Mouse (Mus musculus) kidney, adult 11 months (tissue): ENCODE data around the gene Gpr108.
A peak's percentile ranks its signal among the peaks of the same experiment; 100 is the strongest.

Experiments
- DNase-seq: peaks from one replicate; pipeline ENCODE4 v3.0.0; 2022

The Gpr108 gene

DNA sequence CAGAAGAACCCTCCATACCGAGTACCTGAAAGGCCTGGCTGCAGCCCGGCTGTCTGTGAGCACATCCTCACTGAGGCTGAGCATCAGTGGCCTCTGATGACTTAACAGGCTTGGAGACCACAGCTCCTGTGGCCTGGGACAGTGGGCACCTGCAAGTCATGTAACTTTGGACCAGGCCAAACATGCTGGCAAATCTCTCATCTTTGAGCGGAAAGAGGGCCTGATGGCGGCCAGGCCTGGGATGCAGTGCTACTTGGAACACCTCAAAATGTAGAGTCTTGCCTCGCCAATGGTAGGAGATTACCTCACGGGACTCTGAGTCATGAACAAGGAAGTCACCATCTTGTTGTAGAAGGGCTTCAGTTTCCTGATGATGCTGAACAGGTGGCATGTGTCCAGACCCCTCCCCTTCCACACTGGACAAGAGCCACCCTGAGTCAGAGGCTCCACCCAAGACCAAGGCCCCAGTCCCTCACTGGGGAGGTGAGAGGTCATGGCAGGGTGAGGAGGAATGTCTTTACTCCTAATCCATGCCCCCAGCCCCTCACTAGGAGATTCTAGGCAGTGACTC is 19.4 kb upstream of the Gpr108 start:
- DNase-seq: no peak

DNA sequence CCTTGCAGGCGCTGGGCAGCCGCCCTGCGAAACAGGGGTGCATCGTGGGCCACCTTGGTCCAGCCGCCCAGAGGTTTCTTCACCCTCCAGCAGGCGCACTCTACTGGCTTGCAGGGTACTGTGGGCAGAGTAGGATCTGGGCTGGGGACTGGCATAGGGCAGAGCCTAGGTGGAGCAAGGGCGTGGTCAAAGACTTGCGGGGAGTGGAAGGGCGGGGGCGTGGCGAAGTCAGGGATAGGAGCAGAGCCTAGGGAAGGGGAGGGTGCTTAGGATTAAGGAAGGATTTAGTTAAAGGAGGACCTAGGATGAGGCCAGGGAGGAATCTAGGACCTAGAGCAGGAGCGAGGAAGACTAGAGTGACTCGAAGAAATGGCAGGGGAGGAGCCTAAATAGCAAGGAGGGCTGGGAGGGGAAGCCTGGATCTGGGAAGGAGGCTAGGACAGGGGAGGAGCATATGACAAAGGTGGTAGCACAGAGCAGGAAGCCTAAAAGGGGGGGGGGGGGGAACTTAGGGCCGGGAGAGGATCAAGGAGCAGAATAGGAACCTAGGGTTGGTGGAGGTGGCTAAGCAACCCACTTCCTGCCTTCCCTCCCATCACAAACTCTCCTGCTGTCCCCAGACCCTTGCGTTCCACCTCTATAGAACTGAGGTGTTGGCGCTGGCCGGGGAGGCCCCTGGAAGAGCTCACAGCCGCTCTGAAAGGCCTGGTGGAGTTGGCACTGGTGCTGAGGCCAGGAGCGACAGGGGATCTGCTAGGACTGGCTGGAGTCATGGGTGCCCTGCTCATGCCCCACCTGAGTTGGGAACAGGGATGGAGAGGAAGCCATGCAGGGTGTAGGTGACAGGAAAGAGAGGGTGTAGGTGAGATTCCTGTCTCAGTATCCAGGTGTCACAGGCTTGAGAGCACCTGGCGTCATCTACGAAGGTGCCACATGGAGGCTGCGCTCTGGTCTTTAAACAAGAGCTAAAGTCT is 17.0 kb upstream of the Gpr108 start:
- peak; percentile 93 for DNase-seq

DNA sequence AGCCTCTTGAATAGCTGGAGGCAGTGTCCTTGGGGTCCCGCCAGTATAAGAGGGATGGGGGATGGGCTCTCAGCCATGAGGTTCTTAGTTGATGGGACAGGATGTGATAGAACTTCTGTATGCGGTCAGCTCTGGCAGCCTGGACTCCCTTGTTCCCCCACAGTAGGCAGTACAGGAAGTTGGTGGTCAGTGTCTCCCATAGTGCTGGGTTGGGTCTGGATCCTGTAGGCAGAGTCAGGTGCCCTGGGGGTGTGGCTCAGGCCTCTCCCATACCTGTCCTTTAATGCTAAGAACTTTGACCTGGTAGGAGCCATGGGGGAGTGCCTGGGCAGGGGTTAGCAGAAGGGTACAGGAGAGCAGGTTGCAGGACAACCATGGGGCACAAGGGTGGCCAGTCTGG is 15.9 kb upstream of the Gpr108 start:
- no peak for DNase-seq

DNA sequence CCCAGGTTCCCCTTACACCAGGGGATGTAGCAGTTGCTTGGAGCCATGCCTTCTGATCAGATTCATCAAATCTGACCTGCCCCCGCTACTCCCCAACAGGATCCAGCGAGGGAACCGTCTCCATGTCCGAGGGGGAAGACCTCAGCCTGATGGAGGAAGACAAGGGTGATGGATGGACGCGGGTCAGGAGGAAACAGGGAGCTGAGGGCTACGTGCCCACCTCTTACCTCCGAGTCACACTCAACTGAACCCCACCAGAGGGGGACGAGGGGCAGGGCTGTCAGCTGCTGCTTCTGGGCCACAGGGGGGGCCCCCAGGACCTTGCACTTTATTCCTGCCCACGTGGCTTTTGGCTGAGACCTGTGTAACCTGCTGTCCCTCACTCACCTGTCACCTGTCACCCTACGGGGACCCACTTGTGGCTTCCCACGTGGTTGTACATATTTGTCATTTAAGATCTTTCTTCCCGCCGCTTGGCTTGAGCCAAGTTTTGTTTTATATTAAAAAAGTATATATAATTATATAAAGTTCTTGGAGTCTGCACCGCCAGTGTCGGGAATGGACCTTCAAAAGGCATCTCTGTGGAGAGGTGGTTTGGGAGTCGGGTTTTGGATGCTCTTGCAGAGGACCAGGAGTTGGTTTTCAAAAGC is 14.8 kb upstream of the Gpr108 start:
- no peak for DNase-seq

DNA sequence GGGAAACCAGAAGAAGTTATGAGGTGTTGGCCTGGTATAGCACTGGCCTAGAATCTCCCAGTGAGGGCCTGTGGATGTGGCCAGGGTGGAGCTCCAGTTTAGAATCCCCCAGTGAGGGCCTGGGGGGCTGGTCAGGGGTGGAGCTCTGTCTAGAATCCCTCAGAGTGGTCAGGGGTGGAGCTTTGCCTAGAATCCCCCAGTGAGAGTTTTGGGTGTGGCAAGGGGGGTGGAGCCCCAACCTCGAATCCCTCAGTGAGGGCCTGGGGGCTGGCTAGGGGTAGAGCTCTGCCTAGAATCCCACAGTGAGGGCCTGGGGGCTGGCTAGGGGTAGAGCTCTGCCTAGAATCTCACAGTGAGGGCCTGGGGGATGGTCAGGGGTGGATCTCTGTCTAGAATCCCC is 13.6 kb upstream of the Gpr108 start:
- DNase-seq: no peak

DNA sequence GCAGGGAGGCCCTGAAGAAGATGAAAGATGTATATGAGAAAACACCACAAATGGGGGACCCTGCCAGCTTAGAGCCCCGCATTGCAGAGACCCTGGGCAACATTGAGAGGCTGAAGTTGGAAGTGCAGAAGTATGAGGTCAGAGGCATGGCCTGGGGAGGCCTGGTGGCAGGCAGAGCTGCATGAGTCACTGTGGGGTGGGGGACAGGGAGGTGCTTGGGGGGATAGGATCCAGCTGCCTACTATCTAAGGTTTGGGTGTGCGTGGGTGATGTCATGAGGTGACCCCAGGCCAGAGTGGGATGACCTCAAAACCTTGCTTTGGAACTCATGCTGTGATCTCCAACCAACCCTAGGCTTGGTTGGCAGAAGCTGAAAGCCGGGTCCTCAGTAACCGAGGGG is 13.0 kb upstream of the Gpr108 start:
- no peak for DNase-seq

DNA sequence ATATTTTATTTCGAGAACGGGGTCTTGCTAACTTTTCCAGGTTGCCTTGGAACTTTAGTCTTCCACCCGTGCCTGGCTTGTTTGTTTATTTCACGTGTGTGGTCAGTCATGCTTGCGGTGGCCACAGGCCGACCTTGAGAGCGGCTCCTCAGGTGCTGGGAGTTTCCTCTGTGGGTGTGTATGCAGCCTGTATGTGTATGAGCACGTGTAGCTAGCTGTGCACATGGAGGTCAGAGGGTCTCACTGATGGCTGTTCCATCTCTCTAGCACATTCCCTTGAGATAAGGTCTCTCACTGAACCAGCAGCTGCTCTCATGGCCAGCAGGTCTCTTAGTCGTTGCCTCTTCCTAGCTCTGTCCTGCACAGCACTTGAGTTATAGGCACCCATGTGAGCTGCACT is 12.1 kb upstream of the Gpr108 start:
- DNase-seq: no peak

DNA sequence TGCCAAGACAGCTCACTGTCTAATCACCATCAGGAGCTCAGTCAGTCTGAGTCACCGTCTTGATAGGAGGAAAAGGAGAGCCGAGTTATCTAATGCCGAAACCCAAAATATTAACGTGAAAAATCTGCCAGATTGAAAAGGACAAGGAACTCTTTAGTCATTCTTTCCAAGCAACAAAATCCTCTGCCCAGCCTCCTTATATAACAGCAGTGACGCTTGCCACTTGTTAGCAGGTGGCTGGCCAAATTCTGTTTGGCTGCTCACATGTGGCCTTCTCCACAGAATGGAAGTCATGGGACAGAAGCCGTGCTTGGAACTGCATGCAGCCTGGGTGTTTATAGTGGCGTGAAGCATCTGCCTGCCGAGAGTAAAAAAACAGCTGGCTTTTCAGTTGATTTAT is 11.5 kb upstream of the Gpr108 start:
- no peak for DNase-seq

DNA sequence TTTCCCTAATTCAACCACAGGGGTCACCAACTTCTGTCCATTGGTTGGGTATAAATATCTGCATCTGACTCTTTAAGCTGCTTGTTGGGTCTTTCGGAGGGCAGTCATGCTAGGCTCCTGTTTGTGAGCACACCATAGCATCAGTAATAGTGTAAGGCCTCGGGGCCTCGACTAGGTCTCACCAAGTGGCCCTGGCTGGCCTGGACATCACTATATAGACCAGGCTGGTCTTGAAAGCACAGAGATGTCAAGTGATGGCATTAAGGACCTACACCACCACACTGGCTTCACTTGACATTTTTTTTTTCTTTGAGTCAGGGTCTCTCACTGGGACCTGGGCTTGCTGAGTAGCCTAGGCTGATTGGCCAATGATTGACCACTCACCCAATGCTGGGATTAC is 9.9 kb upstream of the Gpr108 start:
- no peak for DNase-seq

DNA sequence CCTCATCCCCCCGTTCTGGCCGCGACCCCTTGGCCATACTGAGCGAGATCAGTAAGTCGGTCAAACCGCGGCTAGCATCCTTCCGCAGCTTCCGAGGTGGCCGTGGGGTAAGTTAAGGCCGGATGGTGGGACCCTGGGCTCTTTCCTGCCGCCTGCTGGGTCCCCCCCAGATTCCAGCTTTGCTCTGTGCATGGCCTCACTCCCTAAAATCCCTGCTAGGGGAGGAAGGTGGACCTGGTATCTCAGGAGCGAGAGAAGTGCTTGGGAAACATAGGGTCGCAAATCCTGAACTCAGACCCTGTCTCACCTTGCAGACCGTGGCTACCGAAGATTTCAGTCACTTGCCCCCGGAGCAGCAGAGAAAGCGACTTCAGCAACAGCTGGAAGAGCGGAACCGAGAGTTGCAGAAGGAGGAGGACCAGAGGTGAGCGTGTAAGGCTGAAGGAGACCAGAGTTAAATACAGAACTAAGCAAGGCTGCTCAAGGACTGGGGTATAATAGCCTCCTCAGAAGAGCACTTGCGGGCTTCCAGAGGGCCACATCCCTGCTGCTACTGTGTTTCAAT is 8.8 kb upstream of the Gpr108 start:
- no peak for DNase-seq

DNA sequence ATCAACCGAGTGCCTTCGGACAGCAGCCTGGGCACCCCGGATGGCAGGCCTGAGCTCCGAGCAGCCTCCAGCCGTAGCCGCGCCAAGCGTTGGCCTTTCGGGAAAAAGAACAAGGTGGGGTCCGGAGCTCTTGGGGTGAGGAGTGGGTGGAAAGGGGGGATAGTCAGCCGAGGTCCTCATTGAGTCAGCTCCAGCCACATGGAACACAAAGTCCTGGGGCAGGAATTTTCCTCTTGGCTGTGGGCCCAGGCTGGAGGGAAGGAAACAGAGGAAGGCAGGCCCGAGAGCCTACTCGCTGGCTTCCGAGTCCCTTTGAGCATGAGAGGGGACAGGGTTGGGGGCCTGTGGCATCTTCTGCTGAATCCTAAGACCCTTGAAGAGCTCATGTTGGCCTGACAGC is 7.1 kb upstream of the Gpr108 start:
- DNase-seq: no peak

DNA sequence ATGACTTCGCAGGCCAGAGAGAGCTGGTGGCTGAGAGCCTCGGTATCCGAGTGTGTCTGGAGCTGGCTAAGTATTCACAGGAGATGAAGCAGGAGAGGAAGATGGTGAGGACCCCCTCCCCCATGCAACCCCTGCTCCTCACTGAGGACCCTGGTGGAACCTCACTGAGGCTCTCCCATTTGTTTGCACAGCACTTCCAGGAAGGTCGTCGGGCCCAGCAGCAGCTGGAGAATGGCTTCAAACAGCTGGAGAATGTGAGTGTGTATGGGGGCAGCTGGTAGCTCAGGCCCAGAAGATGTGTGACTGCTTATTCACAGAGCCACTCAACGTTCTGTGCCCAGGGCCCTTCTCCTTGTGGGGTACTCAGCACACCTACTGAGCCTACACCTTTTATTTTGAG is 5.1 kb upstream of the Gpr108 start:
- no peak for DNase-seq

DNA sequence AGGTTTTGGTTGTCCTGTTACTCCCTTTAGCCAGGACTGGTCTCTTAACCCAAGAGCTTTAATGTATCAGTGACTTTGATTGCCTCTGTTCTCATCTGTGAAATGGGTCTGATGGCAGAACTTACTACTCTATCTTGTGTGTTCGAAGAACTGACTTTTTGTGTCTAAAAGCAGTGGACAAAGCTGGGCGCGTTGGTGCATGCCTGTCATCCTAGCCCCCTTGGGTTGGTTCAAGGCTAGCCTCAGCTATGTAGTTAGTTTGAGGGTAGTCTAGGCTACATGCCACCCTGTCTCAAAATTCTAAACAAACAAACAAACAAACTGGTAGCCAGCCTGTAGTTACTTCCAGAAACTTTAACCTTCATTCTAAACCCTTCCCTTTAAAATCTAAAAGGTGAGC is 3.2 kb upstream of the Gpr108 start:
- DNase-seq: no peak

DNA sequence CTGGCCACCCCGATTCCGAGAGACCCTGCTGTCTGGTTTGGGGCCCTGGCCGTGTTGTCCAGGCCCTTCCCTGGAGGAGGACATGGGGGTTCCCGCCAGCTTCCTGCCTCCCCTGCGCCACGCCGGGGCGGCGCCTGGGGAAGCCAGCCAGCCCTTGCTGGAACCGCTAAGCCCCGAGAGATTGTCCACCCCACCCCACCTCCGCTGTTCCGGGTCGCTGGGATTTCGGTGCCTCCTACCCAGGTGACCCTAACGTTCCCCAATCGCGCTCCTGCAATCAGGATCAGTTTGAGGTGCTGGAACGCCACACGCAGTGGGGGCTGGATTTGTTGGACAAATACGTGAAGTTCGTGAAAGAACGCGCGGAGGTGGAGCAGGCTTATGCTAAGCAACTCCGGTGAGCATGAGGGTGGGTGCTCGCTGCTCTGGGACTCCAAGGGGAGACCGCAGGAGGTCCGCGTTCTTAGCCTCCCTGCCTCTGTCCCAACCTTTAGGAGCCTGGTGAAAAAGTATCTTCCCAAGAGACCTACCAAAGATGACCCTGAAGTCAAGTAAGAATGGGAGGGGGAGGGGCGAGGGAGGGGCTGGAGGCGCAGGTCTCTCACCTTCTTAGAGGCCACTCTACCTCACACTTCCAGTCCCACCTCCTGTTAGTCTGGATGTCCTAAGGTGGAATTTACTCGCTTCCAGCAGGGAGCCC is 2.4 kb upstream of the Gpr108 start:
- DNase-seq: peak; percentile 67

DNA sequence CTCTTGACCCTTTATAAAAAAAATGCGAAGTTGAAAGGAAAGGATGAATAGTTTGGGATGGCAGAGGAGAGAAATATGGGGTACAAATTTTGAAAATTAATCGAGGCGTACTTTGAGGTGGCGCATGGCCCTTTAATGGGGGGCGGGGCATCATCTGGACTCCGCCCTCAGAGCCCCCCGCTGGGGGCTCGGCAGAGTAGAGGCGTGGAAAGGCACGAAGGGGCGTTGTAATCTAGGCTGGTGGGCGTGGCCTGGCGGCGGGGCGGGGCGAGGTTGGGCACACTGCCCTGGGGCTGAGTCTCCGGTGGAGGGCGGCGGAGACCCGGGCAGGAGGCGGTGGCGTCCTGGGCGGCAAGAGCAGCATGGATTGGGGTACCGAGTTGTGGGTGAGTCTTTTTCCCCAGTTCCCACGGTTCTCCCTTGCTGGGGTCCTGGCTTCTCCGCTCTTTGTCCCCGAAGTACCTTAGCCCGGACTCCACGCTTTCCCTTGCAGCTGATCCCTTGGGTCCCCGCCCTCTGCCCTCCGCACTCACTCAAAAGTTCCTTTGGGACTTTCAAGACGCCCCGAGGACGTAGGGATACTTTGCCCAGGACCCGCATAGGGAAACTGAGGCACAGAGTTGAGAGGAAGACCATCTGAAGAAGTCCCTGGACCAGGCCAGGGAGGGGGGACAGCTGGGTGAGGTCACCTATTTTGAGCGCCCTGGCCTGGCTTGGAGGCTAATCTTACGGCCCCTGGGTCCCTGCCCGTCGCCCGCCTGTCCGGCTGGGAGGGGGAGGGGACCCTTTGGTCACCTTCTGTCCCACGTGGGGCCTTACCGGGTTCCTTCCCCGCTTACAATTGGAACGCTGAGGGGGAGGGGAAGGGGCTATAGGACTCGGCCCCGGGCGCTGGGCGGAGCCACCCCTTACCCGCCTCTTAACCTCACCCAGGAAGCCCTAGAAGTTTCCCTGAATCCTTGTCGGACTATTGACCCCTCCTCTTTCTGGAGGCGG is 1.2 kb upstream of the Gpr108 start, which contains the start of gene Trip10:
TSS of gene Trip10 (plus strand) at position 270 of the 996 bp plus-strand sequence.
- peak; percentile 92 for DNase-seq

DNA sequence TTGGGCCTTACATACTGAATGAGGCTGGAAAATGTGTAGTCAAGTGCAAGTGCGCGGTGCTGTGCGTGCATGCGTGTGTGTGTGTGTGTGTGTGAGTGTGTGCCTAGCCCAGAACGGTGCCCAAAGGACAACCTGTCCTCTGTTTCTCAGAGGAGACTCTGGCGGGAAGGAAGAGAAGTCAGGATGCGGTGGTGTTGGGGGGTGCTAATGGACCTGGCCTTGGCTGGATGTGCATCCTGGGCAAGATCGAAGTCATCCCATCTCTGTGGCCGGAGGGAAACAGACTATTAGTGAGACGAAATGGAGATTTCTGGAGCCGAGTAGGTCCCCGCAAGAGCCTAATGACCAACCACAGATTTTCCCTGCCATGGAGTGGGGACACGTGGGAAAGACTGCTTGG is 525 bp upstream of the Gpr108 start:
- DNase-seq: no peak

DNA sequence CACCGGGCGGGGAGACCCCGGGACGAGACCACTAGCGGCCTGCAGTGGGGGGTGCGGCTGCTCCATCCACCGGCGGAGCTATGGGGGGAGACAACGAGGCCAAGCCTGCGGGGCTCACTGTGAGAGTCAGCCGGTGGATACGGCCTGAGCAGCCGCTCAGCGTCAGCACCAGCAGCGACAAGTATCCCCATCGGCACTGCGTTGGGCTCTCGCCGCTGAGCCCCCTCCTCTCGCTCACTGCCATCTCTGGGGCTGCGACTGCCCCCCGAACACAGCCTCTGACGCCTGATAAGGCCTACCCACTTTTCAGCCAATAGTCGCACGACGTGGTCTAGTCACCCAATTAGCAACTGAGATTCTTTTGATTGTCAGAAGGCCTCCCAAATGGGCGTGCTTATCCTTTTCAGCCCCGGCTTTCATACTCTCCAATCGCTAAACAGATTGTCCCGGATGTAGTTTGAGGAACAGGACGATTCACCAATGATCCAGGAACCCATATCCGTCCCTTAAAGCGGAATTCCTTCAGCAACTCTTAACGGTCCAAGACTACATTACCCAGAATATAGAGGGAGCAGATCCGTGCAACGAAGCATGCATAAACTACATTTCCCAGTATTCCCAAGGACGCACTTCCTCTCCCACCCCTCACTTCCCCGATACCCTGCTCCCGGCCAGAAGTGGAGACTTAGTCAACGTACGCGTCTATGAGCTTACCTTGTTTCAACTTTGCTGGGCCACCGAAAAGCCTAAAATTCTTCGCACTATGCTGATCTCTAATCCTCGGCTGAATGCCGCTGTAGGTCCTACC is 649 bp downstream of the Gpr108 start:
- peak; percentile 99 for DNase-seq

DNA sequence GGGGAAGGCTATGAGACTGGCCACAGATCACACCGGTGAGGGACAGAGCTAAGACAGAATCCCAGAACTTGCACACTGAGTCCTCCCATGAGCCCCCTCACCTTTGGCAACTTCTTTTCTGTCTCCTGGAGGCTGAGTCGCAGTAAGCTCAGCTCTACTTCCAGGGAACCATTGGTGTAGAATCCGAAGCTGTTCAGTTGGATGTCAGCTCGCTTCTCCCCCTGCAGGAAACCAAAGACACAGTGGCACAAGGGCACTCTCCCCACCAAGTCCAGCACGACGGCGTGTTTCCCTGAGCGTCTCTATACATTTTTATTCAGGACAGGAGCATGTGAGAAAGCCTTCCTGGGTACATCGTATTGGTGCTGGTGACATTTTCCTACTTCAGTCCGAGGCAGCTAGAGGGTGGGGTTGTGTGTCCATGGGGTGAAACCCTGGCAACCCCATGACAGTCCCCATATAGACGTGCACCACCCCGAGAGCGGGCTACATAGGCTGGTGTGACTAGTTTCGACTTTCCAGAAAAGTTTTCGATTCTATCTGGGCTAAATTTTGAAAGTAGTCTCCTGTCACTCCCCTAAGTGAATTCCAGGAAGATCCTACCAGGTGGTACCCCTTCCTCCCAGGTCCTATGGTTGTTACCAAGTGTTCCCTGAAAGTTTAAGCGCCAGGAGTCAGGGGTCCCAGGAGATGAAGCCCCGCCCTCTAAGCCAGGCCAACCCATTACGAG is 1.4 kb downstream of the Gpr108 start:
- DNase-seq: no peak

DNA sequence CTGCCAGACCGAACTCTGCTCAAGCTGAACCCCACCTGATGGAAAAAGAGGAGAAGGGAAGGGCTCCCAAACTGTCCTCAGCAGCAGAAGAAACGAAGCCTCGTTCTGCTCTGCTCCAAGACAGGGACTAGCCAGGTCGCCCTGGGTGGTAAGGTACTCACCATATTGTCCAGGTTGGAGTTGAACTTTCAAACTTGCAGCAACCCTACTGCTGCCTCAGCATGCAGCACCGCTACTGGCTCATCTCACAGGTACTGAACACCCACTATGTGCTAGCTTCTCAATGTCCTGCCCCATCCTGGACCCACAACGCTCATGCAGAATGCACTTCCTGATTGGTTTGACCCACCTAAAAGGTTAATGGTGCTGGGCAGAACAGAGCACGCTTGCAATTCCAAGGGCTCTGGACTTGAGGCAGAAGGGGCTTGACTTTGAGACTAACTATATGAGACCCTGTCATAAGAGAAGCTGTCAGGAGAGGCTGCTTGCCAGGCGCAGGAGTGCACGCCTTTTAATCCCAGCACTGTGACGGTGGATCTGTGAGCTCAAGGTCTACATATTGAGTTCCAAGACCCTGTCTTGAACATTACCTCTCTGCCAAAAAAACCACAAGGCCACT is 2.8 kb downstream of the Gpr108 start:
- DNase-seq: no peak
